Mouse (Mus musculus) testis, adult 2 months (tissue): ENCODE data around the gene Ndufb11.

ENCODE experiments used
- CTCF ChIP-seq: fragments of 200-500 bp; IDR thresholded peaks from 2 replicates; pipeline ENCODE4 v1.5.1; 2012; ENCODE audit warnings: low read depth, mild to moderate bottlenecking, inconsistent platforms, low read length, moderate library complexity; ENCODE audit not compliant: control insufficient read depth, insufficient read depth, insufficient replicate concordance
- POLR2A ChIP-seq: fragments of 200-500 bp; IDR thresholded peaks from 2 replicates; pipeline ENCODE4 v1.6.1; 2012; ENCODE audit warnings: low read depth, mild to moderate bottlenecking, inconsistent platforms, low read length, moderate library complexity; ENCODE audit not compliant: control insufficient read depth

GRCm38 (mm10) chrX:20571024-20571423, 46.4 kb downstream of the Ndufb11 start:
- TF ChIP-seq CTCF, result no peak
- TF ChIP-seq POLR2A, result no peak
